Mouse (Mus musculus): Measurements from ENCODE around the gene St3gal5.
A peak's percentile ranks its signal among the peaks of the same experiment; 100 is the strongest.
"Not testable (repeated sequence)": the region's sequence is repeated elsewhere in the genome, so short reads cannot be mapped to it uniquely, and the experiment has no call there.

Gene St3gal5

GRCm38 (mm10) chr6:72097181-72097995, at the start of gene St3gal5:
Gene St3gal5 (plus strand): TSS chr6:72097592.
- DNase-seq (ENCODE audit: low spot score in 2 of 2) = peak; percentile 90

DNA sequence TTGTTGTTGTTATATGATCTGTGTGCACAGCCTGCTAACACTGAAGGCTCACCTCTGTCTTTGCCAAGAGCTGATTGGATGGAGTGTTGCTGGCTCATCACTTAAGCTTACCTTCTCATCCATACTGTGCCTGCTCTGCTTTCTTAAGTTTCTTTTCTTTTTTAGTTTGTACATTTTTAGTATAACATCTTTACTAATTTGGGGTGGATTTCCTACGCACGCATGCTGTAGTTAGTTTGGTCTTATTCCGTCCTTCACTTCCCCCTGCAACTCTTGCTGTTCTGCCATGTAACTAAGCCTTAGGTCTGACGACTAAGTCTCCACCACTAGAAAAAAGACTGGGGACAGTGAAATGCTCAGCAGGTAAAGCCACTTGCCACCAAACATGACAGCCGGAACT, 48.7 kb upstream of the St3gal5 start:
- no peak for DNase-seq (ENCODE audit: low spot score in 2 of 2)

GRCm38 (mm10) chr6:72049941-72050340, 47.5 kb upstream of the St3gal5 start:
- DNase-seq (ENCODE audit: low spot score in 2 of 2) = no peak

GRCm38 (mm10) chr6:72050827-72051226, 46.6 kb upstream of the St3gal5 start:
- no peak for DNase-seq (ENCODE audit: low spot score in 2 of 2)

DNA sequence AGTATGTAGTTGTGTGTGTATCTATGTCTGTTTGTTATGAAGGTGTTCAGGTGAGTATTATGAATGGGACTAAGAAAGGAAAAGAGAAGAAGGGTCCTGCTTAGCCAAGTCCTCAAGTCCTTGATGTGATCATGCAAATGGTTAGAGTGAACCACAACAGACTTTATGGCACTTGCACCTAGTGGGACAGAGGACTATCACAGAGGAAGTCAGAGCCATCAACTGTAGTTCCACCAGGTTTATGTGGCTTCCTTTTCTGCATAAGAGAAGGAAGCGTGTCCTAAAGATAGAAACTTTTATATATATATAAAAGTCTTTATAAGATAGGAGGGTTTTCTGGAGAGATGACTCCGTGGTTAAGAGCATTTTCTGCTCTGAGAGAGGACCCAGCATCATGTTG, 46.1 kb upstream of the St3gal5 start:
- DNase-seq (ENCODE audit: low spot score in 2 of 2) = no peak

- DNase-seq (ENCODE audit: low spot score in 2 of 2) = no peak
These were observed 45.6 kb upstream of the St3gal5 start for GRCm38 (mm10) chr6:72051757-72052156.

DNA sequence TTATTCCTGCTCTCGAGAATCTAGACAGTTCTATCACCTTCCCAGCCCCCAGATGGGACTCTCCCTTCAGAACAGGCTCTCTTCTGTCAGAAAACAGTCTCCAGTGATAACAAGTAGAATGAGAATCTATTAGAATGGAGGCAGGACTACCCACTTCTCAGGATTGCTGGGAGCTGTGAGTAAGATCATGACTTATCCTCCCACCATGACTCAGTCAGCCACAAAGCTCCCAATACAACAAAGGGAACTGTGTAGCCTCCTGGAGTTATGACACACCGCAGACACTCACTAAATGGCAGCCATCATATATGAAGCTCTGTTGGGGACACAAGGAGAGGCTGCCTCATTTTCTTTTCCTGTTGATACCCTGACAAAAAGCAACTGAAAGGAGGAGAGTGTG, 40.8 kb upstream of the St3gal5 start:
- DNase-seq (ENCODE audit: low spot score in 2 of 2) = peak in 1 of 2 experiments; percentile 7

DNA sequence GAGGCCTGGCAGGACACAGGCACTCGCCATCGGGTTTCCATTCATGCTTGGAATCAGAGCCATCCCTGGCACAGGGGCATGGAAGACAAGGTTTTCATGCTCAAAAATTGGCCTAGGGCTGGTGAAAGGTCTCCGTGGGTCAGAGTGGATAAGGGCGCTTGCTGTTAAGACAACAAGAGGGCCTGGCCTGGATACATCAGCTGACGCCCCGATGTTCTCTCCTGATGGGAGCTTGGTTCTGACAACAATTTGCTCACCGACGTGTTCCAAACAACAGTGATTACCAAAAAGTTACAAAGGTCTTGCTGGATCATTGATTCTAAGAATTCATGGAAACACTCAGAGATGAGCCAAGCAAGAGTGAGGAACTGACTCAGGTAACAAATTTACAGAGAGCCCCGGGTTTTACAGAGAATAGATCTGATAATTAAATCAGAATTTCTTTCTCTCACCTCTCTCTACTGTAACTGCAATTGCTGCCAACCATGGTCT, 38.9 kb upstream of the St3gal5 start:
- peak in 1 of 2 experiments; percentile 35 for DNase-seq (ENCODE audit: low spot score in 2 of 2)

DNA sequence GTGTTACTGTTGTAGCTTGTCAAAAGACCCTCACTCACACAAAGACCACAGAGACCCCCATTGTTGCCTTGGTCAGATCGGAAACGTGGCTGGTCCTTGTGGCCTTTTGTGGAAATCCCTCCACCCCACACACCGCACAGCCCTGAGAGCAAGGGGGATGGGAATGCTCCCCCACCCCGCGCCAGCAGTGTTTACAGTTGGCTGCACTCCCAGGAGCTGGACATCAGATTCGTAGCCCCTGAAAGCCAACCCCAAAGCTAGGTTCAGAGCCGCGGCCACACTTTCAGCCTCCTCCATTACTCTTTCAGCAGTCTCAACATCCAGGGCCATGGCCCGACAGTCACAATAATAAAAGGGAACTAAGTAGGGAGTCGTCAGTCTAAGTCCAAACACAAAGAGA, 36.7 kb upstream of the St3gal5 start:
- not testable (repeated sequence) for DNase-seq (ENCODE audit: low spot score in 2 of 2)

GRCm38 (mm10) chr6:72063718-72064117, 33.7 kb upstream of the St3gal5 start:
- DNase-seq (ENCODE audit: low spot score in 2 of 2) = no peak

DNA sequence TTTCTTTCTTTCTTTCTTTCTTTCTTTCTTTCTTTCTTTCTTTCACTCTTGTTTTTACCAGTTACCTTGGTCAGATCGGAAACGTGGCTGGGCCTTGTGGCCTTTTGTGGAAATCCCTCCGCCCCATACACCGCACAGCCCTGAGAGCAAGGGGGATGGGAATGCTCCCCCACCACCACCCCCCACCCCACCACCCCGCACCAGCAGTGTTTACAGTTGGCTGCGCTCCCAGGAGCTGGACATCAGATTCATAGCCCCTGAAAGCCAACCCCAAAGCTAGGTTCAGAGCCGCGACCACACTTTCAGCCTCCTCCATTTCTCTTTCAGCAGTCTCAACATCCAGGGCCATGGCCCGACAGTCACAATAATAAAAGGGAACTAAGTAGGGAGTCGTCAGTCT, 31.4 kb upstream of the St3gal5 start:
- no peak for DNase-seq (ENCODE audit: low spot score in 2 of 2)

DNA sequence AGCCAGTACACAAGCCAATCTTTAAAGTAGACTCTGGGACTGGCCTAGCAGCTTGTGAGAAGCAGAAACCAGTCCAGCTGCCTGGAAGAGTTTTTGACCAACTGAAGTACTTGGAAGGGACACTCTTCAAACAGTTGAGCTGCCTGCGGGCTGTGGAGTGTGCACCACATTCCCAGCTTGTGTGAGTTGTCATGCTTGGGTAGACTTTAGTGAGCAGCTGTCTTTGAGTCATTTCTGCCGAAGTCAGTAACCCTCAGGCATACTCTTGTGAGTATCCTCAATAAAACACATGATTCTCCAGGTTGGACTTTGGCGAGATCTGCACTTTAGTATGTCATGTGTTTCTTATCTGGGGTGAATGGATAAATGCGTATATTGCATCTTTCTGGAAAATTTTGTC, 29.0 kb upstream of the St3gal5 start:
- DNase-seq (ENCODE audit: low spot score in 2 of 2) = no peak

GRCm38 (mm10) chr6:72071281-72071870, 26.0 kb upstream of the St3gal5 start:
- no peak for DNase-seq (ENCODE audit: low spot score in 2 of 2)

DNA sequence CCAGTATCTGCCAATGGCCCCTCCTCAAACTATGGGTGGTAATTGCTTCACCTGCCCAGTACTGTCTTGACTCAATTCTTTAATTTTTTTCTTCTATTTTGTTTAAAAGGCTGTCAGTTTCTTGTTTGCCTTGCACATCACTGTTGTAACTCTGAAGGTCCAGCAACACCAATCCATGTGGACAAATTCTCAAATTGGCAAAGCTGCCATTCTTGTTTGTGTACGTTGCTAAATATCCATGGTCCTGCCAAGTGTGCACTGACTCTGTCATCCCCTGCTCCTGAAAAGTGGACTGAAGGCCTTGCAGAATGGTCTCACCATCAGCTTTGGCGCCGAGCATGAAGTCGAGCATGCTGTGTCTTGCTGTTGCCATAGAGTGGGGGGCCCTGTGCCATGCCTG, 23.6 kb upstream of the St3gal5 start:
- no peak for DNase-seq (ENCODE audit: low spot score in 2 of 2)

- DNase-seq (ENCODE audit: low spot score in 2 of 2) = no peak
These were observed 20.9 kb upstream of the St3gal5 start for GRCm38 (mm10) chr6:72076512-72076911.

- no peak for DNase-seq (ENCODE audit: low spot score in 2 of 2)
These were observed 19.2 kb upstream of the St3gal5 start for GRCm38 (mm10) chr6:72078178-72078577.

DNA sequence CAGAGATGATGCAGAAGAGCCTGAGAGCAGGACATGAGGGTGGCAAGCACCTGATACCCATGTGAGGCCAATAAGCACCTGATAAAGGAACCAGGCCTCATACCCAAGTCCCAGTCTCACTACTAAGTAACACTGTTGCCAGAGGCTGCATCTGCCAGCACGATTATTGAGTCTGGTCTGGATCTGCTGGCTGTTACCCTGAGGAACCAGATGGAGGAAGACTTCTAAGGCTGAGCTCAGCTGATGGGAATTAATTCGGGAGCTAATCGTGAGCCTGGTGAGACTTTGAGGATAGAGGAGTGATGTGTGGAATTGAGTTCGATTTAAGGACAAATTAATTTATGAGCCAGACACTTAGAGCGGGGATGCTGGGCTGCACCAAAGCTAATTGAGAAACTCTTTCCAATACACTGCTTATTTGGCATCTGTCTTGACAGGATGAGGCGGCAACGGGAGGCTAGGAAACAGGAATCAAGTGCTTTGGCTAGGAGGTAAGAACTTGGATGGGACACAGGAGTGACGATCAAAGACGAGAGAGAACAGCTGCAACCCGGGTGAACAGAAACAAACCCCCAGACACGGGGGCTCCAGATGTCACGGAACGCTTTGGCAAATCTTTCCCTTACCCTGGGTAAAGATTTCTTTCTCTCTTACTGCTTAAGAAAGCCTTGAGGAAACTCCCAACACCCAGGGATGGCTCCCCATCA, 15.9 kb upstream of the St3gal5 start:
- DNase-seq (ENCODE audit: low spot score in 2 of 2) = no peak

- no peak for DNase-seq (ENCODE audit: low spot score in 2 of 2)
These were observed 10.0 kb upstream of the St3gal5 start for GRCm38 (mm10) chr6:72087402-72087801.

DNA sequence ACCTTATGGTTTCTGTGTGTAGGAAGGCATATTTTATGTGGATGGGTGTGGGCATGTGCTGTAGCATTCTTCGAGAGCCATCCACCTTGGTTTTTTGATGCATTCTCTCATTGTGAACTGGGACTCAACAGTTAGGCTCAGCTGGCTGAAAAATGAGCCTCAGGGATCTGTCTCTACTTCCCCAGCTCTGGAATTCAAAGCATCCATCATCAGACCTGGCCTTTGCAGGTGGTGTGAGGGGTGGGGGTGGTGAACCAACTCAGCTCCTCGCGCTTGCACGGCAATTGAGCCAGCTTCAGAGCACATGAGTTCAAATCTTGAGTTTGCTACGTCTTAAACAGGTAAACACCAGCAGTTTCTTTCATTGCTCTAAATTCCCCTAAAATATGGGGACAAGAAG, 7.5 kb upstream of the St3gal5 start:
- DNase-seq (ENCODE audit: low spot score in 2 of 2) = no peak

GRCm38 (mm10) chr6:72091007-72091406, 6.4 kb upstream of the St3gal5 start:
- no peak for DNase-seq (ENCODE audit: low spot score in 2 of 2)

- DNase-seq (ENCODE audit: low spot score in 2 of 2) = no peak
These were observed 4.3 kb upstream of the St3gal5 start for GRCm38 (mm10) chr6:72093121-72093520.

- no peak for DNase-seq (ENCODE audit: low spot score in 2 of 2)
These were observed 1.2 kb upstream of the St3gal5 start for GRCm38 (mm10) chr6:72096217-72096616.

DNA sequence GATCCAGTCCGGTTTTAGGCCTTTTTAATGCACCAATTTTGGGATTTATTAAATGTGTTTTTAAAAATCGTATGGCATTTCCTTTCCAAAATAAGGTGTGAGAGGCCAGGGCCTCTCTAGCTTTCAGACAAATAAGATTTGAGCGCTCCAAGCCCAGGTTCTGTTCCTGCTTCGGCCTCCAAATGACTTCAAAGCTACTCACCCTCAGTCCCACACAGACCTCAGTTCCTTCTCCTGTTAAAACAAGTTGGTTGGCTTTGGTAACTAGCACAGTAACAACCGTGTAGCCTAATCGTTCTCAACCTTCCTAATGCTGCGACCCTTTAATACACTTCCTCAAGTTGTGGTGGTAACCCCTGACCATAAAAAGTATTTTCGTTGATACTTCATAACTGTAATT, 723 bp upstream of the St3gal5 start:
- no peak for DNase-seq (ENCODE audit: low spot score in 2 of 2)
